Mouse (Mus musculus) liver, embryonic 14.5 days (tissue): Measurements from ENCODE around the gene Sept11. TPM values are rescaled to one million over a fixed set of nuclear protein-coding genes. Genes with fewer than 3 reads are reported as not detected.

Experiments
- ATAC-seq: fragments of 200-750 bp; cut with Nextera tagmentation; 2 replicates; pipeline ENCODE4 v1.8.0; 2017; ENCODE audit warnings: moderate number of reproducible peaks, mild to moderate bottlenecking, moderate library complexity; ENCODE audit not compliant: insufficient read depth
- DNase-seq, 3 experiments: peaks; one replicate each; pipeline ENCODE4 v3.0.0-alpha.2; 2012 to 2013; ENCODE audit warnings: low read depth in 3 of 3, low spot score in 3 of 3
- H3K27ac ChIP-seq: fragments of 300-500 bp; sonication (generic); 2 replicates; pipeline ENCODE4 v1.5.1; 2014; ENCODE audit warnings: moderate library complexity, mild to moderate bottlenecking, control low read depth, inconsistent platforms
- H3K27me3 ChIP-seq: fragments of 300-500 bp; sonication (generic); 2 replicates; pipeline ENCODE4 v1.6.1; 2014; ENCODE audit warnings: mild to moderate bottlenecking, low read length, moderate library complexity; ENCODE audit not compliant: control insufficient read depth, insufficient read depth
- H3K36me3 ChIP-seq: fragments of 300-500 bp; sonication (generic); replicated peaks from 2 replicates; pipeline ENCODE4 v1.6.1; 2014; ENCODE audit warnings: low read depth; ENCODE audit not compliant: control insufficient read depth, insufficient read depth
- H3K4me1 ChIP-seq, 2 experiments: fragments of 200-500 bp in 1 of 2; fragments of 300-500 bp in 1 of 2; sonication (generic) in 1 of 2; replicated peaks; 2 replicates each; pipeline ENCODE4 v1.6.1; 2012 to 2014; ENCODE audit warnings: antibody characterized with exemption in 1 of 2, inconsistent platforms in 1 of 2, low read length in 1 of 2; ENCODE audit not compliant: control insufficient read depth in 2 of 2, insufficient read depth in 2 of 2
- H3K4me2 ChIP-seq: fragments of 300-500 bp; sonication (generic); 2 replicates; pipeline ENCODE4 v1.6.1; 2014; ENCODE audit warnings: low read depth, mild to moderate bottlenecking, control low read depth, moderate library complexity
- H3K4me3 ChIP-seq, 2 experiments: fragments of 200-500 bp in 1 of 2; fragments of 300-500 bp in 1 of 2; sonication (generic) in 1 of 2; 2 replicates each; pipeline ENCODE4 v1.5.1; 2012 to 2014; ENCODE audit warnings: low read depth in 2 of 2, low read length in 2 of 2, mild to moderate bottlenecking in 2 of 2, control low read depth in 1 of 2, inconsistent platforms in 1 of 2, moderate library complexity in 1 of 2; ENCODE audit not compliant: insufficient read depth in 1 of 2
- H3K9ac ChIP-seq: fragments of 300-500 bp; sonication (generic); replicated peaks from 2 replicates; pipeline ENCODE4 v1.6.1; 2014; ENCODE audit warnings: mild to moderate bottlenecking, control low read depth, moderate library complexity
- H3K9me3 ChIP-seq: fragments of 300-500 bp; sonication (generic); 2 replicates; pipeline ENCODE4 v1.6.1; 2016; ENCODE audit warnings: low read length, mixed read lengths; ENCODE audit not compliant: control insufficient read depth
- CTCF ChIP-seq: IDR thresholded peaks from 2 replicates; pipeline ENCODE4 v1.5.1; 2016; ENCODE audit warnings: antibody characterized with exemption, low read depth, control low read depth
- EP300 ChIP-seq: IDR thresholded peaks from 2 replicates; pipeline ENCODE4 v1.6.1; 2016; ENCODE audit warnings: antibody characterized with exemption, low read depth
- WGBS: fragments of 180-500 bp; shearing (Covaris S2); extraction: QIAGEN DNeasy Blood & Tissue Kit; methylation state at CpG from one replicate; pipeline ENCODE4 v1.1.7; 2014; ENCODE audit not compliant: insufficient replicate concordance; 5-methylcytosine and 5-hydroxymethylcytosine counted together
- polyA plus RNA-seq, 2 experiments: library from polyadenylated mRNA; depleted of rRNA in 1 of 2; stranded (reverse) in 1 of 2; unstranded in 1 of 2; fragments of >200 nt; fragmentation: Nextera tagmentation in 1 of 2; extraction: Ambion mirVana in 1 of 2; gene quantifications; 2 replicates each; pipeline versions ENCODE4 v1.2.1 to v1.2.3; 2012 to 2014

Sept11 gene
- polyA plus RNA-seq, 2 experiments: 13.8 to 18.6 TPM

DNA sequence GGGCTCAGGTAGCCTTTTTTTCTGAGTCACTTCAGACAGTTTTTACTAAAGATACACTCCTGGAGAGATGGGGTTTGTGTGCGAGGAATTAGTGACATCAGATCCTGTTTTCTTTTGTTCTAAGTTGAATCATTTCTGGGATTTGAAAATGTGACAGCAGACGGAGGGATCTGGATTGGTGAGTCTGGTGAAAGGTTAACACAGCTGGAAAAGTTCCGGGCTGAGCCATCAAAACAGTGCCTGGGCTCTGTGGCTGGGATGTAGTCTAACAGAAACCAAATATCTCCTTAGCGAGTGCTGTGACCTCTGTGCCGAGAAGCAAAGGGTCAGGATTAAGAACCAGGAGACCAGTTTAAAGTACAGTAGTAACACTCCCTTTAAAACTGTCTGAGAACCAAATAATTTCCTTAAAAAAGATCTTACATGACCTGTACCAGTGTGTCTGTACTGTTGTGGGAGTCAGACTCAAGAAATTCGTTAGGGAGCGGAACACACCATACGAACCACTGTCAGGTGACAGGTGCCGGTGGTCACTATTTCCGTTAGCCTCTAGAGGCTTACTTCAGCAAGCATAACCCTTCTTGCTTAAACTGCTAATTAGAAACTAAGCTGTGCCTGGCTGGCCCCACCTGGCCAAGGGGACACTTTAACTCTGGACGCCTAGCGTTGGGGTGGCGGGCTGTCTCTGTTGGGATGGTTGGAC is 4.1 kb downstream of the Sept11 start:
- ATAC-seq: no peak
- no peak overlapping the region for H3K4me3 ChIP-seq
- H3K9me3 ChIP-seq: no peaks in the 10 kb centered on the region
- DNase-seq: no peak
- no peak for TF ChIP-seq CTCF
- no peak for TF ChIP-seq EP300
- no peaks in the 10 kb centered on the region for H3K36me3 ChIP-seq
- H3K4me1 ChIP-seq: peaks cover 4 to 9% of the 10 kb centered on the region in 2 experiments
- no peak overlapping the region for H3K27ac ChIP-seq
- no peaks in the 10 kb centered on the region for H3K27me3 ChIP-seq
- WGBS: 82% methylated on average over 13 of the region's 13 CpGs
- H3K4me2 ChIP-seq: no peak overlapping the region
- no peak overlapping the region for H3K9ac ChIP-seq

DNA sequence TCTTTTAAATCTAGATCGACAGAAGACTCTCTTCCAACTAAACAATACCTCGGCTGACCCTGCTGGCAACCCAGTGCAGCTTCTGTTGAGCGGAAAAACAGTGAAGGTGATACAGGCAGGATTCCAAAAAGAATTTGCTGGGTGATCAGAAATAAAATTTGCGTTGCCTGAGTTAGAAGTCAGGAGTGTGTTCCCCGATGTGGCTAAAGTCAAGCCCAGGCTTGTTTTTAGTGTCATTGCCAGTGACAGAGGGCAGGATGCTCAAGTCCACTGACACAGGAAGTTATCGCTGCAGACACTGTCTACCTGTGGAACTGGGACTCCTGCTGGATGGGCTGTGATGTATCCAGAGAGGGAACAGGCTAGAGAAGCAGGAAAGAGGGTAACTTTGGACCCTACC is 5.0 kb downstream of the Sept11 start:
- Histone ChIP-seq H3K9ac (no peak overlapping the region), H3K4me3 (no peak overlapping the region), H3K36me3 (no peaks in the 10 kb centered on the region), H3K9me3 (no peaks in the 10 kb centered on the region), H3K4me1 (peaks cover 4 to 9% of the 10 kb centered on the region in 2 experiments), H3K27ac (no peak overlapping the region), H3K4me2 (no peak overlapping the region), H3K27me3 (no peaks in the 10 kb centered on the region)
- TF ChIP-seq CTCF (no peak), EP300 (no peak)
- no peak for DNase-seq
- ATAC-seq: no peak
- 65% methylated on average over 6 of the region's 6 CpGs for WGBS

DNA sequence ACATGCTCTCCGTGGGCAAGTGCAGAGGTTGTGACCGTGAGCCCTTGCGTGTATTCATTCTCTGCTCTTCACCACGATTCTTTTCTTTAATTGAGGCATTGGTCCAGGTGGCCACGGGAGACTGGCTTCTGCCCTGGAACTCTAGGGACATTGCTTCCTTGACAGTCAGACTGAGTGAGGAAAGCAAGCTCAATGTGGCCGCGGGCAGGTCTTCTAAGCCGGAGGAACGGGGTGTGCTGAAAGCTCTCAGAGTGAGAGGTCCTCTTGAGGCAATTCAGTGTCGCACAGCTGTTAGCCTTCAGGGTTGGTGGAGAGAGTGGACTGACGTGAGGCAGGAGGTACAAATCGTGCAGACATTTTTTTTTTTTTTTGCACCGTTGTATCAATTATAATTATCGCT is 5.6 kb downstream of the Sept11 start:
- no peak overlapping the region for H3K27ac ChIP-seq
- H3K9me3 ChIP-seq: no peaks in the 10 kb centered on the region
- H3K36me3 ChIP-seq: no peaks in the 10 kb centered on the region
- no peak overlapping the region for H3K4me2 ChIP-seq
- no peaks in the 10 kb centered on the region for H3K27me3 ChIP-seq
- no peak overlapping the region for H3K9ac ChIP-seq
- WGBS: 77% methylated on average over 14 of the region's 14 CpGs
- peaks cover 4 to 9% of the 10 kb centered on the region in 2 experiments for H3K4me1 ChIP-seq
- ATAC-seq (no peak), DNase-seq (no peak)
- TF ChIP-seq EP300: no peak
- no peak for TF ChIP-seq CTCF
- H3K4me3 ChIP-seq: no peak overlapping the region

DNA sequence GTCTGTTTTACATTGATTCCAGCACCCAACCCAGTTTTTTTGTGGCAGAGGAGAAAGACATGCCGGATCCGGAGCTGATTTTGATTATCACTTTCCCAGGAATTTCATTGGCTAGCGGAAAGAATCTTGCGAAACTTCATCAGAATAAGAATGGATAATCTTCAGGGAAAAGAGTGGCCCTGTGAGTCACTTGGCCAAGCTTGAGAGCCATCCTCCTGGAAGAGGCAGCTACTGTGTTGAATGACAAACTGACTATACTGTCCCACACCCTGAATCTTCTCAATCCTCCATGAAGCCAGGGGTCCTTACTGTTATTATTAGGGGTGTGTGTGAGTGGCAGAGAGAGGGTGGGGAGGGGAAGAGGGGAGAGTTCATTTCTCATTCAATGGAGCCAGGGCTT is 7.7 kb downstream of the Sept11 start:
- TF ChIP-seq EP300 (no peak), CTCF (no peak)
- no peaks in the 10 kb centered on the region for H3K9me3 ChIP-seq
- H3K4me3 ChIP-seq: no peak overlapping the region
- H3K36me3 ChIP-seq: no peaks in the 10 kb centered on the region
- no peaks in the 10 kb centered on the region for H3K27me3 ChIP-seq
- ATAC-seq (no peak), DNase-seq (no peak)
- H3K4me1 ChIP-seq: peaks cover 0 to 5% of the 10 kb centered on the region in 2 experiments; a peak in 2 of 4 replicates
- no peak overlapping the region for H3K27ac ChIP-seq
- no peak overlapping the region for H3K9ac ChIP-seq
- WGBS: 79% methylated on average over 4 of the region's 4 CpGs
- no peak overlapping the region for H3K4me2 ChIP-seq

DNA sequence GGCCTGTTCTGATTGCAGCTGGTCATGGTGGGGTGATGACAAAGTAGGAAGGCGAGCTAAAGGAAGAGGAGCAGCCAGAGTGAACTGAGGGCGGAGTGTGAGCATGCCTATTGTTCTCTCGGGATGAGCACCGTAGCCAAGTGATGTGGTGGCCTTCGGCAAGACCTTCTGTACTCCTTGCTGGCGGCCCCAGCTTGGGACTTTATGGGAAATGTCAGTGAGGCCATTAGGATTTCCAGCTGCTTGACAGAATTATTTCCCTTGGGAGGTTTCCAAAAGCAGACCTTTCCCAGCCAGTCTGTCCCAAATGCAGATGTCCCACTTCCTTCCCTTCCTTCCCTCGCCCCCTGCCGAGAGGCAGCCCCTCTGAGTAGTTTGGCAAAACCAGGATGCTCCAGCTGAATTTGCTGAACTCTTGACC is 8.1 kb downstream of the Sept11 start:
- Histone ChIP-seq H3K9ac (no peak overlapping the region), H3K4me2 (no peak overlapping the region), H3K4me3 (no peak overlapping the region), H3K27me3 (no peaks in the 10 kb centered on the region), H3K36me3 (no peaks in the 10 kb centered on the region), H3K27ac (no peak overlapping the region), H3K9me3 (no peaks in the 10 kb centered on the region), H3K4me1 (peaks cover 0 to 5% of the 10 kb centered on the region in 2 experiments; a peak in 2 of 4 replicates)
- 65% methylated on average over 8 of the region's 8 CpGs for WGBS
- TF ChIP-seq CTCF: no peak
- no peak for TF ChIP-seq EP300
- no peak for ATAC-seq
- DNase-seq: no peak
